Mouse (Mus musculus) olfactory bulb, adult 2 months (tissue): ENCODE data around the gene Aldh1b1. TPM values are rescaled to one million over a fixed set of nuclear protein-coding genes. Genes with fewer than 3 reads are reported as not detected.

Source experiments
- H3K27ac ChIP-seq: fragments of 200-500 bp; 2 replicates; pipeline ENCODE4 v1.5.1; 2012; ENCODE audit warnings: low read depth, low read length; ENCODE audit not compliant: insufficient read depth
- H3K4me1 ChIP-seq: fragments of 200-500 bp; 2 replicates; pipeline ENCODE4 v1.6.1; 2012; ENCODE audit warnings: low read length; ENCODE audit not compliant: control insufficient read depth, insufficient read depth
- H3K4me3 ChIP-seq: fragments of 200-500 bp; 2 replicates; pipeline ENCODE4 v1.5.1; 2012; ENCODE audit warnings: mild to moderate bottlenecking, low read depth, low read length, moderate library complexity; ENCODE audit not compliant: insufficient read depth
- CTCF ChIP-seq: fragments of 200-500 bp; IDR thresholded peaks from 2 replicates; pipeline ENCODE4 v1.5.1; 2012; ENCODE audit warnings: low read depth, mild to moderate bottlenecking, low read length, moderate library complexity; ENCODE audit not compliant: insufficient read depth
- POLR2A ChIP-seq: fragments of 200-500 bp; IDR thresholded peaks from 2 replicates; pipeline ENCODE4 v1.6.1; 2012; ENCODE audit warnings: mild to moderate bottlenecking, low read depth, low read length, moderate library complexity; ENCODE audit not compliant: insufficient read depth
- WGBS: fragments of 180-500 bp; shearing (Covaris S2); methylation state at CpG from one replicate; pipeline ENCODE4 v1.1.7; 2018; 5-methylcytosine and 5-hydroxymethylcytosine counted together
- polyA plus RNA-seq: library from polyadenylated mRNA; stranded (reverse); fragments of >200 nt; gene quantifications from 2 replicates; pipeline ENCODE4 v1.2.4, GENCODE M21; 2012; ENCODE audit warnings: low replicate concordance; ENCODE audit not compliant: missing spikeins, insufficient read depth, insufficient read length

Aldh1b1 gene
- polyA plus RNA-seq, 1 experiment = not detected

DNA sequence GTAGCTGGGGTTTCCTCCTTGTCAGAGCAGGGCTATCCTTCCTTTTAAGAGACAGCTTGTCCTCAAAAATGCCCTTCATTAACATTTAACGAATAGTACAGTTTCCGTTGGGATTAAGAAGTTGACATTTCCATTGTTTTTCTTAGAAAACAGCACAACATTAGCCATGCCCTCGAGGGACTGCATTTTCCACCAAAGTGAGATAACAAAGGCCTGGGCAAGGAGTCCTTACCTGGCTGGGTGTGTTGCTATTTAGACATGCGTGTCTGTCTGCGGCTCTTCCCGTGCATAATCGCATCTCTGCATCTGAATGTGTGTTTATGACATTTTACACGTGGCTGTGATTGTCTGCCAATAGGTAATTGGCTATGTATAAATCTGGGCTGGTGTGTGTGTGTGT, 27.6 kb upstream of the Aldh1b1 start:
- Histone ChIP-seq H3K4me1 (peaks cover 26% of the 10 kb centered on the region), H3K4me3 (no peak overlapping the region), H3K27ac (no peak overlapping the region)
- 57% methylated on average over 8 of the region's 8 CpGs for WGBS
- no peak for TF ChIP-seq CTCF
- TF ChIP-seq POLR2A = no peak

DNA sequence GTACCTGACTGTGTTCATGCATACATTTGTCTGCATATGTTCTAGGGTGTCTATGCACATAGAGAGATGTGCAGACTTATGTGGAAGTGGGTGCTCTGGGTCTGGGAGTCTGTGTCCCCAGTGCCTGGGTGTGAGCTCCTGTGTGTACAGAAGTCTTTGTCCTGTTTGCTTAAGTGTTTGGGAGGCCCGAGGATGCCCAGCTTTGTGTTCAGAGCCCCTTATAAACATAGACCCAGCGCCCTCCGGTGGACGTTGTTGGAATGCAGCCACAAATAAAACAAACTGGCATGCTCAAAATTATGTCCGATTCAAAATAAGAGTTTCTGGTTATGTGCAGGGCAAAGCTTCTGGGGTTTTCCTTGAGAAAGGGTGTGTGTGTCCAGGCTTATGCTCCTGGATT, 27.2 kb upstream of the Aldh1b1 start:
- WGBS = 1% methylated on average over 5 of the region's 5 CpGs
- Histone ChIP-seq H3K4me1 (peaks cover 22% of the 10 kb centered on the region), H3K4me3 (no peak overlapping the region), H3K27ac (no peak overlapping the region)
- TF ChIP-seq CTCF (peak; percentile 31; the same call in 1 of the 2 replicates), POLR2A (no peak)

GRCm38 (mm10) chr4:45783671-45784070, 15.2 kb upstream of the Aldh1b1 start:
- no peak overlapping the region for H3K27ac ChIP-seq
- TF ChIP-seq CTCF (no peak), POLR2A (no peak)
- peaks cover 7% of the 10 kb centered on the region for H3K4me1 ChIP-seq
- H3K4me3 ChIP-seq = no peak overlapping the region
- 74% methylated on average over 1 of the region's 1 CpGs for WGBS

DNA sequence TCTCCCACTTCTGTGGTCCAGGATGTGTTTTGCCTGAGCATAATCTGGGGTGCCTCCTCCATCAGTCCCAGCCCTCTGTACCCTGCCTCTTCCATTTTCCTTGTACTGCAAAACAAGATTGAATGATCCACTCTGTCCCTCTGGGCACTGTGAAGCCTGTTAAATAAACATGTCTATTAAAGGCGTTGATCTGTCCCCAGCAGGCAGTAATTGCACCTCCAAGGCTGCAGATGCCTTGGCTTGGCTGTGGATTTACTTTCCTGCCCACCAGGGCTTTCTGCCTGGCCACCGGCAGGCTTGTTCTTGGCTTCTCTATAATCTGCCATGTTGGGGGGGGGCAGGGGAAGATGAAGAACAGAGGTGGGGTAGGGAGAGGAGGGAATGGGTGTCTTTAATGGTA, 12.9 kb upstream of the Aldh1b1 start:
- Histone ChIP-seq H3K4me1 (peaks cover 7% of the 10 kb centered on the region), H3K4me3 (no peak overlapping the region), H3K27ac (no peak overlapping the region)
- TF ChIP-seq POLR2A (no peak), CTCF (no peak)
- WGBS = 53% methylated on average over 2 of the region's 2 CpGs

DNA sequence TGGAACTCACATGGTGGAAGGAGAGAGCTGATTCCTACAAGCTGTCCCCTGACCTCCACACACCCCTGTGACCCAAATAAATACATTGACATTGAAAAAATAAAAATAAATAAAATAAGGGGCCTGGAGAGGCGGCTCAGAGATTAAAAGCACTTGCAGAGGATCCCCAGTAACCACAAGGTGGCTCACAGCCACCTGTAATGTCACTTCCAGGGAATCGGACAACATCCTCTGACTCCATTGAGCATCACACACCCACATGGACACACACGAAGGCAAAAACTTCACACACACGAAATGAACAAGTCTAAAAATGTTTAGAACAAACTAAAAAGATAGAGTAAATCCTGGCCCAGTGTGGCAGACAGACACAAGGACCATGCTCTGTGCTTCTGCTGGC, 12.1 kb upstream of the Aldh1b1 start:
- H3K4me1 ChIP-seq = peaks cover 7% of the 10 kb centered on the region
- TF ChIP-seq POLR2A (no peak), CTCF (no peak)
- WGBS = 65% methylated on average over 4 of the region's 4 CpGs
- no peak overlapping the region for H3K27ac ChIP-seq
- H3K4me3 ChIP-seq = no peak overlapping the region

GRCm38 (mm10) chr4:45788446-45789081, 10.3 kb upstream of the Aldh1b1 start:
- H3K4me1 ChIP-seq = peaks cover 7% of the 10 kb centered on the region
- H3K4me3 ChIP-seq = no peak overlapping the region
- no peak for TF ChIP-seq POLR2A
- no peak for TF ChIP-seq CTCF
- H3K27ac ChIP-seq = no peak overlapping the region
- WGBS = 92% methylated on average over 13 of the region's 13 CpGs

- no peak overlapping the region for H3K27ac ChIP-seq
- H3K4me1 ChIP-seq = peaks cover 7% of the 10 kb centered on the region
- no peak overlapping the region for H3K4me3 ChIP-seq
- TF ChIP-seq POLR2A = no peak
- TF ChIP-seq CTCF = no peak
- 61% methylated on average over 13 of the region's 13 CpGs for WGBS
Observed at GRCm38 (mm10) chr4:45789263-45789958, 9.4 kb upstream of the Aldh1b1 start.

GRCm38 (mm10) chr4:45790018-45790417, 8.8 kb upstream of the Aldh1b1 start:
- WGBS = 93% methylated on average over 2 of the region's 2 CpGs
- Histone ChIP-seq H3K4me1 (peaks cover 7% of the 10 kb centered on the region), H3K27ac (no peak overlapping the region), H3K4me3 (no peak overlapping the region)
- TF ChIP-seq CTCF (no peak), POLR2A (no peak)

GRCm38 (mm10) chr4:45795191-45795811, 3.5 kb upstream of the Aldh1b1 start:
- Histone ChIP-seq H3K4me3 (no peak overlapping the region), H3K27ac (no peak overlapping the region), H3K4me1 (peaks cover 4% of the 10 kb centered on the region)
- TF ChIP-seq CTCF (no peak), POLR2A (no peak)
- 5% methylated on average over 12 of the region's 12 CpGs for WGBS
